Mouse (Mus musculus): ENCODE measurements at regions not wholly inside any gene's neighbourhood (a gene's known extent, or its start where the extent isn't known, plus 50 kb on each side); places are given as distances from the start of the nearest gene placed in this dataset.
"Not testable (repeated sequence)": the region's sequence is repeated elsewhere in the genome, so short reads cannot be mapped to it uniquely, and the experiment has no call there.

DNA sequence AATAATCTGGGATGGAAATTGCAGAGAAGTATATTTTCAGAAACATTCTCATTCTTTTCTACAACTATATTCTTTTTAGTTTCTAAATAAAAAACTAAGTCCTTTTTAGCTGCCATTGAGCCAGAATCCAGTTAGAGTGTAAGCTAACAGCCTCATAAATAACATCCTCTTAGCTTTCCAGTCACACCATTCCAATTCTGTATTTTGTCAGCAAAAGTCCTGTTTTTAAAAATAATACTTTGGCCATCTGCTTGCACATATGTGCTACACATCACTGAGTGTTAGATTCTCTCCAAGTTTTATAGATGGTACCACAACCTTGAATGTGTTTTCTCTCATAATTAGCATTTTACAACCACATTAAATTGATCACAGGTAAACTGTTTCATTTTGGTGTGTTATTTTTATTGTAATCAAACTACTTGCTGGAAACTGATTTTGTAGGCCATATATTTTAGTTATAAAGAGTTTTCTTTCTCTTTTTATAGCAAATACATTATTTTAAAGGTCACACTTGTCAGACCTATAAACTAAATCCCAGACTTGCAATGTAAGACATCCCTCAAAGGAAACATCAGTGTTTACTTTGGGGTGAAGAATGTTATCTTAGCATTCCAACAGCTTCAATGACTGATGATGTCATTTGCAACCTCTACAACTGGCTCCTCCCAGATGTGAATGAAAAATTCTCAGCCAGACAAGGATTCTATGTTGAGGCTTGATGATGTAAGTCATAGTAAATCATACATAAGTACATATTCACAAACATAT is 1878.9 kb upstream of the Flrt2 start:
- ATAC-seq = no peak

DNA sequence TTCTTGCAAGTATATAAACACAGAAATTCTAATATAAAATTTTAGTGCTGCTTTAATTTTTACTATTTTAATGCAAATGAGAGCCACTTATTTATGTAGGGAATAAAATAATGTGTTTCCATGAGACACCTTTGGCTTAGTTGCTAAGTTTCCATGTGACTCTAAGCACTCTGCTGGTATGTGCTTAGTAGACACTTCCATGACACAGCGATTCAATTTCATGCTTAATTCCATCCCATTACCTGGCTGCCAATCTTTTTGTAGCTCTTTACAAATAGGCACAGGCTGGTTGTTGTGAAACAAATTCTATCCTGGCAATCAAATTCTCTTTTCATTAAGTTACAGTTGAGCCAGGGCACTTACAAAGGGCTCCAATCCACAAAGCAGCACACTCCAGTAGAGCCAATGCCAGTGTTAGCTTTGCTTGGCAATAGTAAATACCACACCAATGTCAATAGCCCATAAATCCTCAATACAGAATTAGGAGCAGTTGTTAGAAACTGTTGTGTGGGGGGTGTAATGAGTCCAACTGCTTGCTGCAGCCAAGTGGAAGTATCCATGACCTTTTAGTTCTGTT is 1841.0 kb upstream of the Flrt2 start:
- no peak for ATAC-seq

- no peak for ATAC-seq
Measured at GRCm38 (mm10) chr12:93851660-93852059, 1840.4 kb upstream of the Flrt2 start.

DNA sequence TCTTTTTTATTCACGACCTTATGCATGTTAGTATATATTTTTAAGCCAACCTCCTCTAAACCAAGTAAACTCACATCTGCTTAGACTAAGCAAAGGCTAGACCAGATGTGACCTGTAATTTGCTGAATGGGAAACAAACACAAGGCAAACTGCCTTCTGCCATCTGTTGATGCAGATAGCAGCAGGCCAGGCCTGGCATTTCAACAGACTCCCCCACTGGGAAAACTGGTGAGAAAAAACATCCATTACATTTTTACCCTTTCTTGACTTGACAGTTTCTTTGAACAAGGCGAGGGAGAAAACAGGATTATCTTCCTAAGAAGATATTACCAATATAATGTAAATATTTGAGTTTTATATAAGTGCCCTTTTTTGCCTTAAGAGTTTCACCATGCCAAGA is 1806.1 kb upstream of the Flrt2 start:
- no peak for ATAC-seq

DNA sequence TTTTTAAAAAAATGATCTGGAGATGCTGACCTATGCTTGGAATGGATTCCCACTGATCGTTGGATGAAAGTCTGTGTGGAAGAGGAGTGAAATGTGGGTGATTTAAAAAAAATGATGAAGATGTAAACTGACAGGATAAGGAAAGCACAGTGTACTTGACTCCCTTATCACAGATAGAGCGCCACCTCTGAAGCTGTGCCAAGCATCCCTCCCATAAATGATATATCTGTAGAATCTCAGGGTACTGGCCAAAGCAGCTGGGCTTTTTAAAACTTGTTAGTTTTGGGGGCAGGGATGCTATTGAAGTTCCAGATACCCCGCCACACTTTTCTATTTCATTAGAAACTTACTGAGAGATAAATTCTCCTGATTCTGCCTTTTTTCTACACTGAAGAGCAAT is 1801.9 kb upstream of the Flrt2 start:
- no peak for ATAC-seq

- ATAC-seq = peak; percentile 52
Measured at GRCm38 (mm10) chr12:93928541-93929238, 1763.3 kb upstream of the Flrt2 start.

DNA sequence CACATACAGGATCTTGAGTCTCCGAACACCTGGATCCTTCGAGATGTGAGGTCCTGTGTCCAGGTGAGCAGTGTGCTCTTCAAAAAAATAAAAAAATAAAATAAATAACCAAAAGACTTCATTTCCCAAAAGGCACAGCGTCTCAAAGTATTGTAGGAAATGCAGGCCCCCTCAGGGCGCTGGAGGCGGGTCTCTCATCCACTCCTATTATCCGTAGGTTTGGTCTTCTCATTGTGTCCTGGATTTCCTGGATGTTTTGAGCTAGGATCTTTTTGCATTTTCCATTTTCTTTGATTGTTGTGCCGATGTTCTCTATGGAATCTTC is 1762.8 kb upstream of the Flrt2 start:
- ATAC-seq = peak; percentile 66

DNA sequence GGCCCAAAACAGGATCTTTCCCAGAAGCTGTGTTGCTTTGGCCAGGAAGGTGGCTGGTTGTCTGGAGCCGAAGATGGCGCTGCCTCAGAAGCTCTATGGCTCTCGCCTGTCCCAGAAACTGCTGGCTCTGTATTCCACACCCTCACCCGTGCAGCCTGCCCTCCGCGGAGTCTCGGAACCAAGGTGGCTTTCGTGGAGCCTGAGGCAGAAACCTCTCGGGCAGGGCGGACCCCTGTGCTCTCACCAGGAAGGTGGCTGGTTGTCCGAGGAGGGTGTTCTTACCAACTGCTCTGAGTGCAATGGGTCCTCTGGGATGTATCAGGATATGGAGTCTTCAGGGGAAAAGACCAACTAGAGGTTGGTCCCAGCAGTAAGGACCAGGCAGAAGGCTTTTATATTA is 1761.8 kb upstream of the Flrt2 start:
- ATAC-seq = not testable (repeated sequence)

- no peak for ATAC-seq
Measured at GRCm38 (mm10) chr12:93960869-93961268, 1731.2 kb upstream of the Flrt2 start.

- no peak for ATAC-seq
Measured at GRCm38 (mm10) chr12:93981307-93981706, 1710.7 kb upstream of the Flrt2 start.

DNA sequence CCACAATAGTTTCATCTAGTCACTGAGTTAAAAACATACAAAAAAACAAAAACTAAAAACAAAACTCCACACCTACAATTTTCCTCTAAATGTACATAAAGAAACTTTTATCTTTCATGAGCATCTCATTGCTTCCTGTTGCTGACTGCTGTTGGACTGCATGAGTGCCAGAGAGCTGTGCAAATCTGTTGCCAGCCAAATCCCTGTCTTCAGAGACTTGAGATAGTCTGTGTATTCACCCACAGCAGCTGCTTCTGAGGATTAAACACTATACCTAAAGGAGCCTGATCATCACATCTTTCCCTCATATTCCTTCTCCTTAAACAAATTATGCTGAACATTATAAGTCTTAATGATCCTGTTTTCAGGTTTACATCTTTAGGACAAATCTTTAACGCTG is 1700.5 kb upstream of the Flrt2 start:
- ATAC-seq = no peak

- no peak for ATAC-seq
Measured at GRCm38 (mm10) chr12:93993875-93994274, 1698.2 kb upstream of the Flrt2 start.

DNA sequence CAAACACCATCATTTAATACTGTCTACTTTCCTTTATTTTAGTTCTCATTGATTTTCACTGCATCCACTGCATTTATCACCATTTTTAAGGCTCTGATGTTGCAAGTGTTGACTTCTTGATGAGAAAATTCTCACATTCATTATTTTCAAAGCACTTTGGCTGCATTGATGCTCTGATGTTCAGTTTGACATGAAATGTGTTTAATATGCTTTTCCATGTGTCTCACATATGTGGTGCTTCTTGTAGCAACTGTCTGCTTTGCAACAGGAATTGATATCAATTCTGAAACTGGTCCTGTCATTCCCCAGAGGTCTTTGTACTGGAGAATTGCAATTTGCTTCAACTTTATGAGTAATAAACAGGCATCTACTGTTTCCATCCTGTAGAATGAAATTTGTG is 1676.1 kb upstream of the Flrt2 start:
- ATAC-seq = no peak

- ATAC-seq = no peak
Measured at GRCm38 (mm10) chr12:94031364-94031763, 1660.7 kb upstream of the Flrt2 start.

- ATAC-seq = no peak
Measured at GRCm38 (mm10) chr12:94047972-94048371, 1644.1 kb upstream of the Flrt2 start.

DNA sequence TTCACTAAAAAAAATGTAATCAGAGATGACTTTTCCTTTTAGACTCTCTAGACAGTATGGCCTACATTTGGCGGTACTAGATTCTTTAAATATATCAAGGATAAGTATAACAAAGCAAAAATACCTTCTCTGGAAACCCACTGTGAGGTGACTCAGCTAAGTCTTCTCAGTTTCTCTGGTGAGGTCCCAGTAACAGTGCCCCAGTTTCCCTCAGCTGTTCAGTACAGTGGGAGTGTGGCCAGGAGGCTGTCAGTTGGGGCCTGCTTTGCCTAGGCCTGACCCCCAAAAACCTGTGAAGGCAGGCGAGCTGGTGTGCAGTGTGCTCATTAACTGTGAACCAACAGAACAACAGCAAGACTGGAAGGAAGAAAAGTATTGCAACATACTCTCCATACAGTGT is 1634.3 kb upstream of the Flrt2 start:
- no peak for ATAC-seq

DNA sequence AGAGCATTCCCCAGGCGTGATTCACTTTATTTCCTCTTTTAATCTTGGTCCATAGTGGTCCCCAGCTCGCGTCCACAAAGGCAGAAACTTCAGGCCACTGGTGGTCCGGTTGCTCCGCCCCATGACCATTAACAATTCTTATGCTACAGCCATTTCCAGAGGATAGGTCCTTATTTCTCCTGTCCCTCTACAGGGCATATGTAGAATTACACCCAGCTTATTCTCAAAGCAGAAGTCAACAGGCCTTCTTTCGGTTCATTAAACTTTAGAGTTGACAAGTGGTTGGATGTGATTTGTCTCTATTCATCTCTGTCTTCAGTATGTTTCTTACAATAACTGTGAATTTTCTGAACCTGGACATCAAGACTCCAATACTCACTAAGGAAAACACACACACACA is 1632.4 kb upstream of the Flrt2 start:
- ATAC-seq = no peak

- ATAC-seq = no peak
Measured at GRCm38 (mm10) chr12:94060336-94060735, 1631.7 kb upstream of the Flrt2 start.

- no peak for ATAC-seq
Measured at GRCm38 (mm10) chr12:94066444-94067152, 1625.4 kb upstream of the Flrt2 start.

GRCm38 (mm10) chr12:94070940-94071505 is 1621.0 kb upstream of the Flrt2 start:
- ATAC-seq = no peak

GRCm38 (mm10) chr12:94105582-94106162 is 1586.4 kb upstream of the Flrt2 start:
- ATAC-seq = no peak

DNA sequence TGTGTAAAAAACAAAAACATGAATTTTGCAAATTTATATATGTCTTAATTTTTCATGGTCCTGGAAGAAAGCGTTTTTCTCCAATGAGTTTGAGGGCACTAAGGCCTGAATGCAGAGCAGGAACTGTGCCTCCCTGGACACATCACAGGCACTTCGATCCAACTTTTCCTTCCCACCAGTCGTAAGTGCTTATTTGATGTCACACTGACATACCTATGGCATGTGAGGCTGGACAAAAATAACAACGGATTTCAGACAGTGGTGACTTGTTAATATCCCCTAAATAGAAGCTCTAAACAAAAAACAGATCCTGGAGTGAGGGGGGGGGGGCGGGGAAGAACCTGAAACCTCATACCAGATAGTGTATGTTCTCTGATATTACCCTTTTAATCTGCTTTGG is 1541.9 kb upstream of the Flrt2 start:
- ATAC-seq = no peak

Measured in inflammation-experienced regulatory T-cells, adult 6 months (primary cell).